Mouse (Mus musculus): ENCODE data around the gene Pcsk5. TPM values are rescaled to one million over a fixed set of nuclear protein-coding genes. Genes with fewer than 3 reads are reported as not detected.
"Not testable (repeated sequence)": the region's sequence is repeated elsewhere in the genome, so short reads cannot be mapped to it uniquely, and the experiment has no call there.

The Pcsk5 gene
- total RNA-seq, 2 experiments from 2014 or later: 14.2 to 14.7 TPM

DNA sequence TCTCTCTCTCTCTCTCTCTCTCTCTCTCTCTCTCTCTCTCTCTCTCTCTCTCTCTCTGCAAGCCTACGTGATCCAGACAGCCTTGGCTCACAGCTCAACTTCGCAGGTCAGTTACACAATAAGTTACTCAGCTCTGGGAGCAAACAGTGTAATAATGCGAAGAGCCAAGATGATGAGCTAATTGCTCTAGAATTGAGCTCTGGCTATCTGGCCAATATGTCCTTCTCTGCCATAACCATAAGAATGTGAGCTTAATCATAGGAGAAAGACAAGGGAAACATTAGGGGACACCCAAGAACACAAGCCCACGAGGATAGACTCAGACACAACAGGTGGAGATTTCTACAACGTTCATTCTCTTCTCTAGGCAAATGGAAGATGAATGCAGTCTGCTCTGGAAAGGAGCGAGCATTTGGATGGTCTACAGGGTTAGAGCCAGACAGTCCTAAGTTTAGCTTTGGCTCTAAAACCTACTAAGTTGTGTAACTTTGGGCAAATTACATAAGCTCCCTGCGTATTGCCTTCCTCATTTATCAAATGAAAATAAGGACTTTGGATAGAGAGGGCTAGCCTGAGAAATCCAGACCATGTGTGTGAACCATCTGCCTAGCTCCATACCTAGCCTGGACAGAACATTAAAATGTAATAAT lies 338.7 kb downstream of the Pcsk5 start:
- DNase-seq (ENCODE audit: low spot score in 2 of 2): no peak
- TF ChIP-seq CTCF (conservative IDR thresholded peaks at IDR 0.05): no peak
- Histone ChIP-seq H3K27ac (peak overlapping the region; percentile 39; the same call in 1 of the 2 replicates), H3K4me3 (no peak overlapping the region)

GRCm38 (mm10) chr19:17496131-17496530 lies 341.3 kb downstream of the Pcsk5 start:
- Histone ChIP-seq H3K4me3 (no peak overlapping the region), H3K27ac (peak overlapping the region; percentile 67)
- no peak for TF ChIP-seq CTCF (conservative IDR thresholded peaks at IDR 0.05)
- peak; percentile 37 to 43 for DNase-seq (ENCODE audit: low spot score in 2 of 2)

DNA sequence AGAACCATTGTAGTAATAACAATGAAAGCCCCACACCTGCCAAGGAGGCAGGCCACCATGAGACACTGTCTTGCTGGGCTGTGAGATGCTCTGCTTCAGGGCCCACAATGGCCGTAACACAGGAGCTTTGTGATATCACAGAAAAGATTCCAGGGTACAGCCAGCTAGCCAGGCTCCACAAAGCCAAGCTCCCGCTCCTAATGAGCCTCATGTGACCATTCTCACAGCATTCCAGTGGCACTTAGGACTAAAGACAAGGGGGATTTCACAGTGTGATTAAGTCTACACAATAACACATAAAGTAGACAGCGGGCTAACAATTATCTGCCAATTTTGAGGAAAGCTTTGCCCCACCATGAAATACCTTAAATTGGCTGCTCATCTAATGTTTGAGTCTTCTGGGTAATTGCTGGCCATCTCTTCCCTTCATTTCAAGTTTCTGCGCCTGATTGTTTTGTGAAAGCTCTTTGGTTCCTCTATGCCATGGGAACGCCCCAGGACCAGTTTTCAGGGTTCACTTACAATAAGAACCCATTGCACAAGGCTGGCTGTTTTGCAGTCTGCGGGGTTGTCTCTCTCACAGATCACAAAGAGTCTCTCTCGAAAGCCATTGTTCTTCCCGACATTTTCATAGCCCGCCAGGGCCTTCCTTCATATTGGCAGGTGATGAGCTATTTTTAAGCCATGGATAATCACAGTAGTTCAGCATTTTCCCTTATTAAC lies 345.4 kb downstream of the Pcsk5 start:
- Histone ChIP-seq H3K27ac (no peak overlapping the region), H3K4me3 (no peak overlapping the region)
- DNase-seq (ENCODE audit: low spot score in 2 of 2): no peak
- TF ChIP-seq CTCF (conservative IDR thresholded peaks at IDR 0.05): no peak

DNA sequence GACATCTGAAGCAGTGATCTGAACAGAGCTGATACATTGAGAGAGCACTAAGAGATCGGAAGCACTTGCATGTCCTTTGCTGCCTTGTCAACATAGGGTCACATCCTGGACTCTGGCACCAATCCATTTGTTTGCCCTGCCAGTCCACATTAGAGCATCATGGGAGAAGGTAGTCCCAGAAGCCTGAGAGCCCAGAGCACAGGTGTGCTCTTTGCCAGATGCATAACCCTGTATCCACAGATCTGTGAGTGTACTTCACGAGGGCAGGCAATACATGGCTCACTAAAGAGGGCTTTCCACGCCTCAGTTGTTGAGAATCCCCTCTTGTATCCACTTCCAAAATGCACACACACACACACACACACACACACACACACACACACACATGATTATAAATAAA lies 346.1 kb downstream of the Pcsk5 start:
- no peak overlapping the region for H3K27ac ChIP-seq
- no peak for DNase-seq (ENCODE audit: low spot score in 2 of 2)
- TF ChIP-seq CTCF (conservative IDR thresholded peaks at IDR 0.05): no peak

DNA sequence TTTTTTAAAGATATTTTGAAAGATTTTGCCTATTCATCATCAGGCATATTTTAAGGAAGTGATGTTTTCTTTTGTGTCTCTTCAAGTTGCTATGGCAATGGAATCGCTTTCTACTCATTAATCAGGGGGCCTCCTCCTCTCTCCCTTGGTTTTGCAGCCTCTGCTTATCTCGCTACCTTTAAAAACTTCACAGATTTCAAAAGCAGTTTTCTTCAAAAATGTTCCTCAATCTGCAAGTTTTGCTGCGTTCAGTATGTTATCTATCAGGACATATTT lies 347.6 kb downstream of the Pcsk5 start:
- DNase-seq (ENCODE audit: low spot score in 2 of 2): no peak
- H3K27ac ChIP-seq: peak overlapping the region; percentile 41; the same call in 1 of the 2 replicates

More for the DNA sequence above, 346.1 kb downstream of the Pcsk5 start:
- H3K4me3 ChIP-seq: no peak overlapping the region

GRCm38 (mm10) chr19:17489041-17489865 lies 348.2 kb downstream of the Pcsk5 start:
- Histone ChIP-seq H3K4me3 (no peak overlapping the region), H3K27ac (peak overlapping the region; percentile 41; the same call in 1 of the 2 replicates)
- DNase-seq (ENCODE audit: low spot score in 2 of 2): no peak
- TF ChIP-seq CTCF (conservative IDR thresholded peaks at IDR 0.05): no peak

More for the DNA sequence above, 347.6 kb downstream of the Pcsk5 start:
- H3K4me3 ChIP-seq: no peak overlapping the region
- no peak for TF ChIP-seq CTCF (conservative IDR thresholded peaks at IDR 0.05)

GRCm38 (mm10) chr19:17482126-17482790 lies 355.2 kb downstream of the Pcsk5 start:
- H3K27ac ChIP-seq: no peak overlapping the region
- H3K4me3 ChIP-seq: no peak overlapping the region
- no peak for DNase-seq (ENCODE audit: low spot score in 2 of 2)
- TF ChIP-seq CTCF (conservative IDR thresholded peaks at IDR 0.05): no peak

DNA sequence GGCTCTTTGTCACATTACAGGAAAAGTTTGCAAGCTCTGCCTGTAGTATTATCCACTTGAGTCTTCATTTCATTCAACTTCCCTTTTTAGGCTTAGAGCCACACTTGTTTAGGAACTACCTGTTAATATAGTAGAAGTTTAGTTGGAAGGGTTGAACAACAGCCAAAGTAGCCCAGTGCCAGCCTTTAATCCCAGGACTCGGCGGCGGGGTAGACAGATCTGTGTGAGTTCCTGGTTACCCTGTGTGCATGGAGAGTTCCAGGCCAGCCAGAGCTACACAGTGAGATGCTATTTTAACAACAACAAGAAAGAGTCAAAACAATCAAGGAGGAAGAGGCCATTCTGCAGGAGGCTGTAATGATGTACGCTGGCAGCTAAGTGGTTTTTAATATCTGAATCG lies 358.0 kb downstream of the Pcsk5 start:
- no peak for TF ChIP-seq CTCF (conservative IDR thresholded peaks at IDR 0.05)
- no peak overlapping the region for H3K4me3 ChIP-seq
- no peak for DNase-seq (ENCODE audit: low spot score in 2 of 2)

GRCm38 (mm10) chr19:17476021-17476420 lies 361.4 kb downstream of the Pcsk5 start:
- Histone ChIP-seq H3K4me3 (no peak overlapping the region), H3K27ac (no peak overlapping the region)
- DNase-seq (ENCODE audit: low spot score in 2 of 2): no peak
- no peak for TF ChIP-seq CTCF (conservative IDR thresholded peaks at IDR 0.05)

More for the DNA sequence above, 358.0 kb downstream of the Pcsk5 start:
- no peak overlapping the region for H3K27ac ChIP-seq

DNA sequence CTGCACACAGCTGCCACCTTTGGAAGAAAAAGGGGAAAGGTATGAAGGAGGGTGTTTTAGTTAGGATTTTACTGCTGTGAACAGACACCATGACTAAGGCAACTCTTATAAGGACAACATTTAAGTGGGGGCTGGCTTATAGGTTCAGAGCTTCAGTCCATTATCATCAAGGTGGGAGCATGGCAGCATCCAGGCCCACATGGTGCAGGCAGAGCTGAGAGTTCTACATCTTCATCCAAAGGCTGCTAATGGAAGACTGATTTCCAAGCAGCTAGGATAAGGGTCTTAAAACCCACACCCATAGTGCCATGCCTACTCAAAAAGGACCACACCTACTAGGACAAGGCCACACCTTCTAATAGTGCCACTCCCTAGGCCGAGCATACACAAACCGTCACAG lies 364.3 kb downstream of the Pcsk5 start:
- H3K4me3 ChIP-seq; H3K27ac ChIP-seq; DNase-seq (ENCODE audit: low spot score in 2 of 2): not testable (repeated sequence)

DNA sequence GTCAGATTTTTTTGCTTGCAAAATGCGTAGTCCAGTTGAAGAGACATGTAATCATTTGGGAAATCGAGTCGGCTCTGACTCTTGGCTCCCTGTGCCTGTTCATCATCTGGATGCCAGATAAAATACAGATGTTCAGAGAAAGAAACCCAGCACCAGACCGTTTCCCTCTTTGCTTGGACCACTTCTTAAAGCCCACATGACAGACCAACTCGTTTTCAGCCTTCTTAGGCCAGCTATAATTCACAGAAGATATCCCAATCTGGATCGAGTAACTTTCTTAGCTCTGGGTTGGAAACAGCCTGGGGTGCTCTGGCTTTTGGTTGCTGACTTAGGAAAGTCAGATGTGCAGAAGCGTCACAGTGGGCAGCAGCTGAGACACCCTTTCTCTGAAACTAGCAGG lies 365.6 kb downstream of the Pcsk5 start:
- DNase-seq (ENCODE audit: low spot score in 2 of 2): no peak
- no peak for TF ChIP-seq CTCF (conservative IDR thresholded peaks at IDR 0.05)
- H3K27ac ChIP-seq: no peak overlapping the region
- H3K4me3 ChIP-seq: no peak overlapping the region

DNA sequence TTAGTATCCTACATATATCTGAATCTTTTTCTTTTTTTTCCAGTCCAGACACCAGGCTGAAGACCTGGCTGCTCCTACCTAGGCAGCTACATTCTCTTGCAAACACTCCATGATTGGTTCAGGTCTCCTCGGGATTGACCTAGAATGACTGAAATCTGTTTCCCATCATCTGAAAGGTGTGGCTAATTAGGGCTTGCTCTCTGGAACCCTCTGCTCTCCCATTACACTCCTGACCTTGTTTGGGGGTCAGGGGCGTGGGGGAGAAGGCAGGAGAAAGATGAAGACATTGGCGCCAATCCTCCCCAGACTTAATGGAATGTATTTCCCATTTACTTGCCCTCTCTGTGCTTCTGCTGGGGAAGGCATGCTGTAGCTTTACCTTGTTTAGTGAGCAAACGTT lies 366.2 kb downstream of the Pcsk5 start:
- TF ChIP-seq CTCF (conservative IDR thresholded peaks at IDR 0.05): no peak
- Histone ChIP-seq H3K4me3 (no peak overlapping the region), H3K27ac (no peak overlapping the region)
- DNase-seq (ENCODE audit: low spot score in 2 of 2): no peak

All from layer of hippocampus, adult 2 months (tissue).